Mouse (Mus musculus) thymus, postnatal 4 days (tissue): Measurements from ENCODE around the gene Socs1.
"Not testable (repeated sequence)": the region's sequence is repeated elsewhere in the genome, so short reads cannot be mapped to it uniquely, and the experiment has no call there.

ENCODE experiments used
- DNase-seq: peaks from one replicate; pipeline ENCODE4 v3.0.0; 2021

Socs1 gene

GRCm38 (mm10) chr16:10785371-10786231 lies at the start of gene Socs1:
Gene Socs1, minus strand, starts transcription at chr16:10785536.
- peak; percentile 97 for DNase-seq

DNA sequence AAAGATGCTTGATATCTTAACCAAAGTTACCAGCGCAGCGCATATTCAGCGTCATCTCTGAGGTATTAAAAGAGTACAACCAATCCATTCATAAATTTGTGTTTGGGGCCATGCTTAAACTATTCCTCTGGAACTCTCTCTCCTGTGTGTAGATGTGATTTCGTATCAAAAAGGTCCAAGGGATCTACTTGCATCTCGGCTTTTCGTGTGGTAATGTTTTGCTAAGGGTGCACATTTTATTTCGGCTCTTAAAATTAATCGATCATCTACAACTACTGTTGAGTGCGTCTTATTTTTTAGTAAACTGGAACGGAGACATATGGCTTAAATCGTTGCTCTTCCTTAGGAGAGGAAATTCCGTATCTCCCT lies 49.2 kb upstream of the Socs1 start:
- DNase-seq, result no peak

DNA sequence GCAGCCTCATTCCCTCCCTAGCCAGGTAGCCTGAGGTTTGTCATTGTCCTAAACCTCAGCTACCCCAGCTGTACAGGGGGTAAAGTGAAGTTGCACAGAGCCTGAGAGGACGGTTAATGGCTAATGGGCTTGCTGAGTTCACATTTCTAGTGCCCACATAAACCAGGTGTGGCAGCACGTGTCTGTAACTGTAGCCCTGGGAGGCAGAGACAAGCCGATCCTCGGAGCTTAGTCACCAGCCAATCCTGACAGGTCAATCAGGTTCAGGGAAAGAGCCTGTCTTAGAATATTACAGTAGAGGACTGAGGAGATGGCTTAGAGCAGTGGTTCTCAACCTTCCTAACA lies 43.1 kb upstream of the Socs1 start:
- DNase-seq, result peak; percentile 59

GRCm38 (mm10) chr16:10827766-10828460 lies 42.6 kb upstream of the Socs1 start:
- DNase-seq, result peak; percentile 70

- peak; percentile 66 for DNase-seq
These were observed 41.9 kb upstream of the Socs1 start for GRCm38 (mm10) chr16:10827269-10827668.

DNA sequence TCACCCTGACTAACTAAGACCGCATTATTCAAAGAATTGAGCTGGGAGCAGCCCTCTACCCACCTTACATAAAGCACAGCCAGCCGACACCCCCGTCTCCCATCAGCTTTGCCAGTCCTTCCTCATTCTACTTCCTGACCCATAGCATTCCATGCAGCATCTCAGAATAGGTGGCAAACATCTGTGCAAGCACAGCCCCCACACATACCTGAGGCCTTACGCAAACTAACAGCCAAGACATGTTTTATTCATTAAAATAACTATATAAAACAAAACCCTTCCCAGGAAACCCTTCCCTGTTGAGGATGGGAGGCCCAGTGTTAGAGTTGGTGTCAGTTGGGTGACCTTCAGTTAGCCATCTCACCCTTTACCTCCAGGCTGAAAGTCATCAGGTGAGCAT lies 40.5 kb upstream of the Socs1 start:
- DNase-seq, result no peak

DNA sequence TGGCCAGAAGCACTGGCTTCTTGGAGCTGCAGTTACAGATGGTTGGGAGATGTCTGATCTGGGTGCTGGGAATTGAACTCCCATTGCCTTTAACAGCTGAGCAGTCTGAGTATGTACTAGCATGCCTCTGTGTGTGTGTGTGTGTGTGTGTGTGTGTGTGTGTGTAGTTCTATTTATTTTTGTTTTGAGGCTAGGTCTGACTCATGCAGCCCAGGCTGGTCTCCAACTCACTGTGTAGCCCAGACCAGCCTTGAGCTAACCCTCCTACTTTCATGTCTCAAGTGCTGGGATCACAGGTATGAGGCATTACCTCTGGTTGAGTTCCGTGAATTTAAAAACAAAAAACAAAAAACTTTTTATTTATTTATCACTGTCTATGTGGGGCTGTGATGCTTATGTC lies 39.2 kb upstream of the Socs1 start:
- DNase-seq, result no peak

- no peak for DNase-seq
These were observed 36.1 kb upstream of the Socs1 start for GRCm38 (mm10) chr16:10821387-10821786.

DNA sequence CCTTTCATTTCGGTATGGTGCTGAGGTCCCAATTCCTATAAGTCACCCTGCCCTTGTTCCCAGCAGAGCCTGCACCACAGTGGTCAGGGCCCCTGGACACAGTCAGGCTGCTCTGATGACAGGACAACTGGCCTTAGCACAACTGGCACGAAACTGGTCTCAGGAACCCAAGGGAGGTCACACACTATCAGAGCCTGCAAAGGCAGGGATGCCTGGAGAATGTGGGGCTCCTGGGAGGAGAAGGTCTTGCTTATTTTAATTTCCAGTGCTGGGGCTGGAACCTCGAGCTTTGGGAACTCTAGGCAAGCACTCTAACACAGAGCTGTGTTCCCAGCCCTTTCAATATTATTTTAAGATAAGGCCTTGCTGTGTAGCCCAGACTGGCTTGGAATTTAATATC lies 34.6 kb upstream of the Socs1 start:
- DNase-seq, result no peak

DNA sequence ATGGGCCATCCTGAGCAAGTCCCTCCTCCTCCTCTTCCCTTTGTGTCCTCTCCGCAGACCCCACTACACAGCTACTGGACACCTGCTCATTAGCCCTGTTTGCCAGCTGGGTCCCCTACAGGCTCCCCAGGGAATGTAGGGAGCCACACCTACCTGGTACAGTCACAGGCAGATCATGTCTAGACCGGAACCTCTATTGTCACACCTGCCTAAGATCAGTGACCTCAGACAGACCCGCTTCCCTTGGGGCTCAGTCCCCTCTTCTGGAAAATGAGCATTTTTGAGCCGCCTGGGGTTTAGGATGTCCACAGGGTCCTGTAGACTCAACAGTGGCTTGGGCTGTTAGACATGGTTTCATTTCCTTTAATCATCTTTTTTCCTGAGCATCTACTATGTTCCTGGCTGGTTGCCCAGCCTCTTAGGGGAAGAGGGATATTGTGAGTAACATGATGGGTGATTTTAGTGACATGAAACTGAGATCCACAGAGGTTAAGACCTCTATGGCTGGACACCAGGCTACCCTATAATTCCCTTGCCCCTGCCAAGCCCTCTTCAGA lies 33.3 kb upstream of the Socs1 start:
- DNase-seq, result no peak

GRCm38 (mm10) chr16:10814864-10815263 lies 29.5 kb upstream of the Socs1 start:
- no peak for DNase-seq

DNA sequence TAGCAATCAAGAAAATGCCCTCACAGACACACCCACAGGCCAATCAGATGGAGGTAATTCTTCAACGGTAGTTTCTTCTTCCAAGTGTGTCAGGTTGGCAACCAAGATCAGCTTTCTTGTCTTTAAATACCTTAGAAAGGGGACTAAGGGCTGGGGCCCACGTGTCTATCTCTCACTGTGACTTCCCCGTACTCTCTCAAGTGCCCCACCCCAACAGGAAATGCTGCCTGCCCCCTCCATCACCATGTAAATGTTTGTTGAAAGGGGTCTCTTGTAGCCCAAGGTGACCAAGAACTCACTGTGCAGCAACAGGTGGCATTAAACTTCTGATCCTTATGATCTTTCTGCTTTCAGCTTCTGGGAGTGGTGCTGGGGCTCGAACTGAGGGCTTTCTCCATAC lies 28.4 kb upstream of the Socs1 start:
- DNase-seq, result no peak

- no peak for DNase-seq
These were observed 27.6 kb upstream of the Socs1 start, which contains the start of gene Gm11172 for GRCm38 (mm10) chr16:10812865-10813371. Gene Gm11172, plus strand, starts transcription at chr16:10812915.

GRCm38 (mm10) chr16:10810376-10810775 lies 25.0 kb upstream of the Socs1 start:
- DNase-seq, result no peak

DNA sequence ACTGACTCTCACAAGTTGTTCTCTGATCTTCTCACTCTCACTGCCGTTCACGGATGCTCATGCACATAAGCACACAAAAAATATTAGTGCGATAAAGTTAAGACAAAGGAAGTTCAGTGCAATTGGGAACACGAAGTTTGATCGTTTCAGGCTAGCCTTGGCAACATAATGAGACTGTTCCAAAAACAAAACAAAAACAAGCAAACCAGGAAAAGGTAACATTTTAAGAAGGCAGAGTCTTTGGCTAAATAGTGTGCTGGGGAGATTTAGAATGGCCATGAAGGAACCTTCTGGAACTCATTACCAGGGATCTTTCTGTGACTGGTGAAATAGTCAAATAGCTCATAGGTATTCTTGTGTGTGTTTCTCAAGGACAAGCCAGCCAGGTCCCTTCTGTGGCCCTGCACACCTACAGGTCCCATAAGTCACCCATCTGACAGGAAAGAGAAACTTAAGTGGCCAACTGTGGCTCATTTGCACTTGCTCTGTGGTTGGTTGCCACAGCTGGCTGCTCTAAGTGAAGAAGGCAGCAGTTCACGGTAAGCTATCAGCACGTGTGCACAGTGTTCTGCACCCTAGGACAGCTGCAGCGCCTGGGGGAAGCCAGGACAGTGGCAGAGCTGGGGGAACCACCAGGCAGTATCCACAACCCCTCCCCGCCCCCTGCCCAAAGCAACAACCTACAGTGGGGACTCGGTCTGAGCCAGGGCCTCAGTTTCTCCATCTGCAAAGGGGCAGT lies 20.6 kb upstream of the Socs1 start, which contains the start of gene Prm1:
Gene Prm1 (minus strand): TSS at position 51 of the 739 bp plus-strand sequence.
- peak; percentile 81 for DNase-seq

DNA sequence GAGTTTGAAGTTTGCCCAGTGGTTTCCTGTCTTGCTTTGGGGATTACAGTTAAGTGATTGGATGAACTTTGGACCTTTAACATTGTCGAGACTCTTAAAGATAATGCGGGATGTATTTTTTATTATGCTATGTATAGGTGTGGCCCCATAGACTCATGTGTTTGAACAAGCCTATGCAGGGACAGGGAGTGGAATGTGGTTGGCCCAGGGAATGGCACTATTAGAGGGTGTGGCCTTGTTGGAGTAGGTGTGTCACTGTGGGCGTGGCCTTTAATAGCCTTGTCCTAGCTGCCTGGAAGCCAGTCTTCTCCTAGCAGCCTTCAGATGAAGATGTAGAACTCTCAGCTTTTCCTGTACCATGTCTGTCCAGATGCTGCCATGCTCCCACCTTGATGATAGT lies 17.1 kb upstream of the Socs1 start:
- DNase-seq, result not testable (repeated sequence)

- no peak for DNase-seq
These were observed 10.7 kb upstream of the Socs1 start, which contains the start of gene Prm2 for GRCm38 (mm10) chr16:10796034-10796433. Gene Prm2, minus strand, starts transcription at chr16:10796134.

GRCm38 (mm10) chr16:10790702-10791101 lies 5.4 kb upstream of the Socs1 start, which contains the start of gene Prm3:
Gene Prm3, minus strand, starts transcription at chr16:10790914.
- no peak for DNase-seq

DNA sequence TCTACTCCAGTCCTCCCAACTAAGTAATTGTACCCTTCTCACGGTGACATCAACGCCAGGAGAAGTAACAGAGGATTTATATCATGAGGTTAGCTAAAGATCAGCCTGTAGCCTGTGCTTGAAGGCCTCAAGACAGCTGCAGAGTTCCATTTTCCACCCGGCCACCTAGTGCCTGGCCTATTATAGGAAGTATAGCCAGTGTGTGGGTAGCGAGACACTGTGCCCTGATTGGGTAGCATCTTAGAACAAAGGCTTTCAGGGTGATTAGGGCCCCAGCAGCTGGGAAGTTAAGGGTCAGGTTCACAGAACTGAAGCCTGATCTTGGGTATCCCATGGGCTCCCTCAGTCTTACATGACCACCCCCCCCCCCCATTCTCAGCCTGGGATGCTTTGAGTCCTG lies 3.5 kb upstream of the Socs1 start:
- DNase-seq, result no peak

- DNase-seq, result peak; percentile 68
These were observed 2.9 kb upstream of the Socs1 start, which contains the start of gene Tnp2 for GRCm38 (mm10) chr16:10788271-10788670. Gene Tnp2, minus strand, starts transcription at chr16:10788660.

DNA sequence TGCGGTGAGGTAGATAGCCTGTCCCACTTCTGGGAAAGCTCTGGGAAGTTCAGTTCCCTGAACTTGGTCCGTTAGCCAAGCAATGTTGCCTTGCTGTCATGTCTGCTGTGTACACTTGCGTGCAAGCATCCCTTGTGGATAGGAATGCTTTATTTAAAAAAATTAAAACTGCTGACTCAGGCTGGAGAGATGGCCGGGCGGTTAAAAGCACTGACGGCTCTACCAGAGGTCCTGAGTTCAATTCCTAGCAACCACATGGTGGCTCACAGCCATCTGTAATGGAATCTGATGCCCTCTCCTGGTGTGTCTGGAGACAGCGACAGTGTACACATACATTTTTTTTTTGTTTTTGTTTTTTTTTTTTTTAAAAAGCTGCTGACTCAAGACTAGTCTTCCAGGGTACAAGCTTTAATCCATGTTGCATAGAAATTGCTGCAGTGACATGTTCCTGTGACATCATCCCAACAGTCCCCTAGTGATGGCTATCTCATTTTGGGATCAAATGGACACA lies 2.3 kb upstream of the Socs1 start:
- DNase-seq, result no peak

- no peak for DNase-seq
These were observed 1.6 kb upstream of the Socs1 start for GRCm38 (mm10) chr16:10786782-10787547.
